Mouse (Mus musculus): ENCODE measurements around the gene Dctn1.

Dctn1 gene

DNA sequence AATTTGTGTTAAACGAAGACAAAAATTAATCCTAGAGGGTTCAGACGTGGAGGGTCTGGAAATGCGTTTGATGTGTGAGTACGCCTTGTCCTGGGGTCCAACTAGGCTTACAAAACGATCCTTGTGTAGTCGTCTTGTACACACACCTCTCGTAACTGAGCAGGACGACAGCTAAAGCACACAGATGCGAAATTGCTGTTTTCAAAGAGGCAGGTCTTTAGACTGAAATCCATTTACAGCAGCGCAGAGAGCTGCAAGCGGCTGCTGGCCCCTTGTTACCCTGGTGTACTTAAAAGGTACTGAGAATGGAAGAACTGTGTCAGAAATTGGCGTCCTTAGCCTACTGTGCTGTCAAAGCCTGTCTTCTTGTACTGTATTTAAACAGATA, 517 bp downstream of the Dctn1 start:
- no peak for DNase-seq (ENCODE audit: low read depth, low spot score)

DNA sequence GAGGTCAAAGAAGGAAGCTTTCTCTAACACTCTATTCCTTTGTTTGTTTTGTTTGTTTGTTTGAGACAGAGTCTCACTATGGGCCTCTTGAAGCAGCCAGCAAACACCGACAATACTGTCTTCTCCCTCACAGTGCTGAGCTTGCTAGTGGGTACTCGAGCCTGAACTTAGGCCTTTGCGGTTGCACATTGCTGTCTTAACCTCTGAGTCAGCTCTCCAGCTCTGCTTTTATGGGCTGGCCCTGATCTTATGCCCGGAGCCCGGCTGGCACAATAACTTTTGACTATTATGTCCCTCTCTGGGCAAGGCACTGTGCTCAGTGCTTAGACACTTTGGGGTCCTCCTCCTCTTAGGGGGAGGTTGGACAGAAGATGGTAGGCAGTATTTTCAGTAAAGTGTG, 4.2 kb downstream of the Dctn1 start:
- DNase-seq (ENCODE audit: low read depth, low spot score): no peak

DNA sequence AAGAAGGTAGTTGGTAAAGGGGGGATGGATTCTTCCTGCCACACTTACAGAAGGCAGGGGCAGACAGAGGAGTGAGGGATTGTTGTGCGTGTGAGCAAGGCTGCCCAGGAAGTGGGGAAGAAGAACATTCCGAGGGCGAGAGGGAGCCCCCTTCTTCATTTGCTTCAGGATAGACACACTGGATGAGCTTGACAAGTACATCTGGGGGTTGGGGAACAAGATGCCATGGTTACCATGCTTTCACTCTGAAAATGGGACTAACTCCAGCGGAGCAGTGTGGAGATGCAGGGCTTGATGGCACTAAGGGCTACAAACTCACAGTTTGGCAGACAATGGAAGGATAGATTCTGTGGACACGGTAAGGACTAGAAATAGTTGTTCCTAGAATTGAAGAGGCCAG, 5.3 kb downstream of the Dctn1 start:
- no peak for DNase-seq (ENCODE audit: low read depth, low spot score)

DNA sequence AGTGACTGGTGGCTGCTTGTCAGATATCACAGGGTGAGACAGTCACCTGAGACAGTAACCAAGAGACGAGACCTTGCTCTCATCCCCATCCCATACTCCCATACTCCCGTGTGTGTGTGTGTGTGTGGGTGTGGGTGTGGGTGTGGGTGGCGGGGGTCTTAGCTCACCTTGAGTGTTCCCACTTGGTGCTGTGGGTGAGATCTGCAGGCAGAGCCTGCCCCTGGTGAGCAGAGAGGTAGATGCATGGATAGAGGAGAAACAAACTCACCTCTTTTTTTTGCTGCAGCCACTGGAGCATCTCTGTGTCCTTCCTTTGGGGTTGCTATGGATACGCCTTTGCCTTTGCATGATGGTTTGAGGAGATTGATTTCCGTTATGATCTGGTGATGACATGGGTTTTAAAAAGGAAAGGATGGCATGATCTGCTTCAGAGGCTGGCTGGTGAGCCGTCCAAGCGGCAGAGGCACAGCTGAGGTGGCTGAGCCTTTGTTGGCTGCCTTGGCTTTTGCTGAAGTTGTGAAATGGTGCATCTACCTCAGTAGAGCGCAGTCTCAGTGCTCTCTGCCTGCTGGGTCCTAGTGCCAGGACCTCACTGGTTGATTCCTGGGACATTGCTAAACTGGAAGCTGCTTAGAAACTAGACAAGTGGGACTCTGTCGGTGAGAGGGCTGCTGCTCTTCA, 6.7 kb downstream of the Dctn1 start:
- peak; percentile 84 for DNase-seq (ENCODE audit: low read depth, low spot score)

DNA sequence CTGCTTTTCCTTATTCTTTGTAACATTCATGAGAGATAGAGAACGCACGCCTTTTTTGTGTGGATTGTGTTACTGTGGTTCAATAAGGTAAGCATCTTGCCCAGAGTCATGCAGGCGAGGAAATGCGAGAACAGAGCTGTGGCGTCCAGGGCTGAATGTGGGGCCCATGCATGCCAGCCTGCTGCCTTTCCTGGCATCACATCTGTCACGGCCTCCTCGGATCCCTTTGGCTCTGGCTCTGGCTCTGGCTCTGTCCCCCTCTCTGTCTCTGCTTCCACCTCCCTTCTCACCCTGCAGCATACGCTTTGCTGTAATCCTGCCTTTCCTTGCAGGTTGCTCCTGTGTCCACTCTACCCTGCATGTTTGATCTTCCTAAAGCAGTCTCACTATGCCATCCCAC, 10.3 kb downstream of the Dctn1 start:
- no peak for DNase-seq (ENCODE audit: low read depth, low spot score)

DNA sequence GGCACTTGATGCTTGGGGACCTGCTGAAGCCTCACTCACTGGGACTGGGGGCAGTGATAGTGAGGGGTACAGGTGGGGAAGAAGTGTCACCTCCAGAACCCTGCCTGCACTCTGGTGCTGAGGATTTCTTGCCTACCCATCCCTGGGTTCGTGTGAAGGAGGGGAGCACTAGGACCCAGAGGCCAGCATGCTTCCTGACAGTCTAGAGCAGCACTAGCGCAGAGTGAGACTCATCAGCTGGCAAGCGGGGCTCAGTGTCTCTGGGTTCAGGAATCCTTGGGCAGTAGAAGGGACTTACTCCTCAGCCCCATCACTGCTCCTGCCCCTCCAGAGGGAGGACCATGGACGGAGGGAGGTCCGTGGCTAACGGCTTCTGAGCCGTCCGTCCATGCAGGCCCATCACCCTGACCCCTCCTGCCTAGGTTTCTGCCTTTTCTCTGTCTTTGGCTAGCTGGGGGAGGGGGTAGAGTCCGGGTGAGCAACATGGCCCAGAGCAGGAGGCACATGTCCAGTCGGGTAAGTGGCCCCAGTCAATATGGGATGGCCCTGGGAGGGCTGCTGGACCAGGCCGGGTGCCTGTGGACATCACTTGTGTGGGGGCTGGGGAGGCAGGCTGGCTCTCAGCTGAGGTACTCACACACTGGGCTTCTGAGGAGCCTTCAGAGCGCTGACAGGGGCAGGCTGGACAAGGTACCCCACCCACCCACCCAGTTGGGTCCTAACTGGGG, 13.8 kb downstream of the Dctn1 start:
- DNase-seq (ENCODE audit: low read depth, low spot score): peak; percentile 89

DNA sequence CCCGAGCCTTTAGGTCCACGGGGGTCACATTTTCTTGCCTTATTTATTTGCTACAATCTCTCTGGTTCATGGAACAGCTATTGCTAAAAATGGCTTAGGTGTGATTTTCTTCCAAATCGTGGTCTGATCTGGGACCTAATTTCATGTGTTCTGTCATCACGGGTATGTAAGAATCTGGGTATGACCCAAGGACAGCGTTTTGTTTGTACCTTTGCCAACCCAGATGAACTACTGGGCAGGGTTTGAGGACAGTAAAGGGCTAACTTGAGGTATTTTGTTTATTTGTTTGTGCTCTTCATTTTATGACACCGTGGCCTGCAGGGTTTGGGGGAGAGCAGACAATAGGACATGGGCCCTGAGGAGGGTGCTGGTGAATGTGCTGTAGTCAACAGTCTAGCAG, 14.9 kb downstream of the Dctn1 start:
- DNase-seq (ENCODE audit: low read depth, low spot score): no peak

DNA sequence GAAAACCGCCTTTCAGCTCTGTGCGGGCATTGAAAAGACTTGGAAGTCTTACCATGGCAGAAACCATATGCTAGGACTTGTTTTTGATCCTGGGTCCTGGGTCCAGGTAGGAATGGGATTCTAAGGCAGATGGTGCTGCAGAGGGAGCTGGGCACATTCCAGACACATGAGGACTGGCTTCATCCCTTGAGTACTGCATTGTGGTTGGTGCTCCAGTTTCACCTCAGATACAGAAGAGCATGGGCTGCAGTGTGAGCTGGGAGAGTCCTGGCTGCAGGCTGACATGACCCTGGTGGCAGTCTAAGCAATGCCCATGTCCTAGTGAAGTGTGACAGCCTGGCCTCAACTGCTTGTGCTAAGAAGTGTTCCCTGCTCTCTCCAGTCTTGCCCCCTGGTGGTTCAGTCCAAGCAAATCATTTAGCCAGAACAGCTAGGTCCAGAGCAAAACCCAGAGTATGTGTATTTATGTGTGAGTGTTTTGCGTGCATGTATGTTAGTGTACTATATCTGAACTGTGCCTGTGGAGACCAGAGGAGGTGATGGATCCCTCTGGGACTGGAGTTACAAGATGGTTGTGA, 19.2 kb downstream of the Dctn1 start:
- DNase-seq (ENCODE audit: low read depth, low spot score): no peak

DNA sequence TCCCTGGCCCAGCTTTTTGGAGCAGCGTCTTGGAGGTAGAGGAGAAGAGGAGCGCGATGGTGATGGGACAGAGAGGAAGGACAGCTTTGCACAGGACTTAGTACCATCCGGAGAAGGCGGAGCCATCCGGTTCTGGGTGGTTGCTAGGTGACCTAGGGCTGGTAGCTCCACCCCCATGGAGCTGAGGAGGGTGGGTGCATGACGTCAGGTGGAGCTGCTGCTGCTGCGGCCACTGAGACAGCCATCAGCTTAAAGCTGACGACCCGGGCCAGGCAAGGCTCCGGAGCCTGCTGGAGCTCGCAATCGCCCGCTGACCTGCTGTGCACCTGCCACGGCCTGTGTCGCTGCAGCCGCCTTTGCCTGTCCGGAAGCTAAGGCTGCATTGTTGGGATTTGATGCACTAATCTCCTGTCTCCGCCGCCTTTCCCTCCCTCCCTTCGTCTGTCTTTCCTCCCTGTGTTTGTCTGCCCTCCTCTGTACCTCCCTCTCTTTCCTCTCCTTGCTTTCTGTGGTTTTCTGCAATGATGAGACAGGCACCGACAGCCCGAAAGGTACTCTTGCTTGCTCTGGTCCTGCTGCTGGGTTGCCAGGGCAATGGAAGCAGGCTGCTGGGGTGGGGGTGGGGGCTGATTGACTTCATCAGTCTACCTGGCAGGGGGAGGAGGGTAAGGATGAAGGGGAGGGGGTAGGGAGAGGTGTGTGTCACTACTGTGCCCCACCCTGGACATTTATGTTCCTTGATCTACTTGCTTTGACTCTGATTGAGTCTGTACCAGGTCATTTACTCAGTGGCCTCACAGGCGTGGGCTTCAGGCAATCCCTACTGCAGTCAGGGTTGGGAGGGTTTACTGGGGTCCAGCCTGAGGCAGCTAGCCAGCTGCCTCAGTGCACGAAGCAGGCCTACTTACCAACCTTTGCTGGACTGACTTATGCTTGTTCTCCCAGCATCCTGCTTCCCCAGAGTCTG, 20.5 kb downstream of the Dctn1 start:
- DNase-seq (ENCODE audit: low read depth, low spot score): peak; percentile 93

DNA sequence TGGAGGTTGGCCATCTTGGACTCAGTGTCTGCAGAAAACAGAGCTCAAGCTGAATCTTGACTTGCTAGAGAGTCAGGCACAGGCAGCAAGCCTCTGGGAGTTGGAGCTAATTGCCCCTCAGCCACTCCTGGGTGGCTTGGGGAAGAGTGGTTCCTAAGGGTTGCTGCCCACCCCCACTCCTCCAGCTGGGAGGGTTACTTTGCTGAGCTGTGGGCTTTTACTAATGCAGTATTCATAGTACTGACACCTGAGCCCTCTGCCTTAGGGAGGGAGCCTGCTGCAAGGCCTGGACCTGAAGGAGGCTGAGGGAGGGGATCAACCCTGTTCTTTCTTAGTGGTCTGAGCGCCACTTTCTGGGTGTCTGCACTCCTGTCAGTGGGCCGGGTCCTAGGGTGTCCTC, 21.2 kb downstream of the Dctn1 start:
- no peak for DNase-seq (ENCODE audit: low read depth, low spot score)

DNA sequence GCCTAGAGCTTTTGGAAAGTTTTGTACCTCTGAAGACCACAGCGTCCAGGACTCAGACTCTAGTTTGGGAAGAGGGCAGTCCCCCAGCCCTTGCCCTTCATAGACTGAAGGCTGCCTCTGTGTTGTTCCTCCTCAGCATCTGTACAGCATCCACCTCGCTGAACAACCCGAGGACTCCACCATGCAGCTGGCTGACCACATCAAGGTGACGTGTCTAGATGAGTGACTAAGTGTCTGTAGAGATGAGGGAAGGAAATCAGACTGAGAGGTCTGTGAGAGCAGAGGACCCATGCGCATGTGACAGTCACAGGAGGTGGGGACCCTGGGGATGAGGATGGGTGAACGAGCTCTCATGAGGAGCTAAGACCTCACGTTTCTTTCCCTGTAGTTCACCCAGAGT, 27.9 kb downstream of the Dctn1 start:
- no peak for DNase-seq (ENCODE audit: low read depth, low spot score)

DNA sequence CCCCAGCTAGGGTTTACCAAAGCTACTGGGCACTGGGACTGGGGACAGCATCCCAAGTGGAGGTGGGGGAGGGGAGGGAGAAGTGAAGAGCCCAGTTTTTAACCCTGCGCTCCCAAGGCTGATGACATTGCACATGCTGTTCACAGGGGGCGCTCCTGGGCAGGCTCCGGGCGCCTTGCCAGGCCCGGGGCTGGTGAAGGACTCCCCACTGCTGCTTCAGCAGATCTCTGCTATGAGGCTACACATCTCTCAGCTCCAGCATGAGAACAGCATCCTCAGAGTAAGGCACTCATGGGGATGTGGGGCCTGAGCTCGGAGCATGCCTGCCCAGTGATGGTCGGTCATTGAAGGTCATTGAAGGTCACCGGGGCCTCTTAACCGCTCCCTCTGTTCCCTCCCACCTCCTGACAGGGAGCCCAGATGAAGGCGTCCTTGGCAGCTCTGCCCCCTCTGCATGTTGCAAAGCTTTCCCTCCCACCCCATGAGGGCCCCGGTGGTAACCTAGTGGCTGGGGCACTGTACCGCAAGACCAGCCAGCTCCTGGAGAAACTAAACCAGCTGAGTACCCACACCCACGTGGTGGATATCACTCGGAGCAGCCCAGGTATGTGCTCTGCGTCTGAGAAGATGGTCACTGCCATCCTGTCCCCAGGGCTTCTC, 31.8 kb downstream of the Dctn1 start:
- DNase-seq (ENCODE audit: low read depth, low spot score): no peak

DNA sequence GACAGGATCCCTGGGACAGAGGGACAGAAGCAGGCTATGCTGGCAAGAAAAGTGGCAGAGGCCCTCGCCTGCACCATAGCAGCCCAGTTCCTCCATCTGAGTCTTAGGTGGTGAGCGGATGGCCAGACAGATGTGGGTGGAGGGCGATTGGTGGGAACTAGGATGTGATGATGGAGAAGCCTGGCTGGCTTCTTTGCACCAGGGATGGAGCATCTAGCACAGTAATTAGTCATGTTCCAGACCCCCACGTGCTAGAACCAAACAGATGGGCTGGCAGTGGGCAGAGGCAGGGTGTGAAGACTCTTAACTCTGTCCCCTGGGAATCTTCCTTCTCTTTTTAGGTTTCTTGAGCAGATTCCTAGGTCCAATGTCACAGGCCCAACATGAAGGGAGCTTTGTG, 37.6 kb downstream of the Dctn1 start:
- no peak for DNase-seq (ENCODE audit: low read depth, low spot score)

DNA sequence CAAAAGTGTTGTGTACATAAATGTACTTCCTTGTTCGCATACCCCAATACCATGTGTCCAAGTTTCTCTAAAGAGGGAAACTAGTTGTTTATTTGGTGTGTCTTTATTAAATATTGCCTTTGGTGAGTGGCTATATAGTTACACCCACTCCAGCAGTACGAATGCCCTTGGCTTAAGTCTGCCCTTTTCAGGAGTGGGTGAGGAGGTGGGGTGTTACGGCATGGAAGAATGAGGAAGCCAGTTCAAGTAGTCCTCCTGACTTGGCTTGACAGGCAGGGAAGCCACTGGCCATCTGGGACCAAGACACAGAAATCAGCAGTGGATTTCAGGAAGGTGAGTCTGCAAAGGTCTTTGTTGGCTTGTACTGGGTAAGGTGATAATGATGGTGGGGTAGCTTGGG, 40.1 kb downstream of the Dctn1 start:
- no peak for DNase-seq (ENCODE audit: low read depth, low spot score)

DNA sequence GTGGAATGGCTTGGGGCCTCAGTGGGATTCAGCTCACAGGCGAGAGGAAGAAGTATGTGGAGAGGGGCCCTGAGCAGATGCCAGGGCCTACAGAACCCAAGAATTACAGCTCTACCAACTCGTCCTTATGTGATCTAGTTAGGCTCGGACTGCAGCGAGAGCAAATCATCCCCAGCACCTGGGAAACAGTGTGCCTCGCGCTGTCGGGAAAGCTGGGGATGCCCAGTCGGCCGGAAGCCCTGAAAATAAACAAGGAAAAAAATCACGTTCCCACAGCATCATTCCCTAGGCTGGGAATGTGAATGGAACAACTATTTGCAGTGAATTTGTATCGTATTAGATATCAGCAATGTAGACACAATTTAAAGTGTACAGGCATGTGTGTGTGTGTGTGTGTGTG, 40.6 kb downstream of the Dctn1 start:
- no peak for DNase-seq (ENCODE audit: low read depth, low spot score)

DNA sequence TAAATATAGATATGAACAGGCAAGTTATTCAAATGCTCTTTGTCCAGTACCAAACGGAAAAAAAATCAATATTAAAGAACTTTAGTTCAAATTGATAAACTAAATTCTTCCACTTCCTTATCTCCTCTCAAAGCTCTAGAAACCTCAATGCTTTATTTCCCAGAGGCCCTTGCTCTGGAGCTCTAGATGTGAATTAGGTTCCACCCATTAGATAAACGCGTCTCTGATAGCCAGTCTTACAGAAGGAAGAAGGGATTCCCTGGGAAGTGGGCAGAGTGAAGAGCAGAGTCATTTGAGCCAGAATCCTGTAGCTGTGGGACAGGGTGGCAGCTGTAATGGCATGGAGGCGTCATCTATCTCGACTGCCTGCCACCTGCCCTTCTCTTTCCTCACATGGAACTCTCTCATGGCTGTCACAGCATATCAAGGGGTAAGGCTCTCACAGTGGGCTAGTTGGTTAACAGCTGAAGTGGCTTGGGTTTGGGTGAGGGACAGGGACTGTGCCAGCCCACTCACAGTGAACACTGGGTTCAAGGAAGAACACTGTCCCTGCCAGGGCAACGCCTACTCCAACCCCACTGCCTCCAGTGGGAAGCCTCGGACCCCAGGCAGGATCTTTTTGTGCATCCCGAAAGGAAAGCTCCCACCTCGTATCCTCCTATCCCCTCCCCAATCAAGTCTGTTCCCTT, 41.8 kb downstream of the Dctn1 start:
- no peak for DNase-seq (ENCODE audit: low read depth, low spot score)

DNA sequence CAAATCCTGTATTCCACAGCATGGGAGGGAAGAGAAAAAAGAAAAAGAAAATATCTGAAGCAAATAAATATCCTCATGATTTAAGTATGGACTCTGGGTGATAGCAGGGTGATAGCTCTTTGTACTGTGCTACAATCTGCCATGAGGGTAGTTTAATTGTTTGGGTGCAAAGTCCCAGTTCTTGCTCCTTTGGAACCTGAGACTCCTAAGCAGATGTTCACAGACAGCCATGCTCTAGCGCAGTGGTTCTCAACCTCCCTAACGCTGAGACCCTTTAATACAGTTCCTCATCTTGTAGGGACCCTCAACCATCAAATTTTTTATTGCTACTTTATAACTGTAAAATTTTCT, 42.3 kb downstream of the Dctn1 start:
- DNase-seq (ENCODE audit: low read depth, low spot score): no peak

DNA sequence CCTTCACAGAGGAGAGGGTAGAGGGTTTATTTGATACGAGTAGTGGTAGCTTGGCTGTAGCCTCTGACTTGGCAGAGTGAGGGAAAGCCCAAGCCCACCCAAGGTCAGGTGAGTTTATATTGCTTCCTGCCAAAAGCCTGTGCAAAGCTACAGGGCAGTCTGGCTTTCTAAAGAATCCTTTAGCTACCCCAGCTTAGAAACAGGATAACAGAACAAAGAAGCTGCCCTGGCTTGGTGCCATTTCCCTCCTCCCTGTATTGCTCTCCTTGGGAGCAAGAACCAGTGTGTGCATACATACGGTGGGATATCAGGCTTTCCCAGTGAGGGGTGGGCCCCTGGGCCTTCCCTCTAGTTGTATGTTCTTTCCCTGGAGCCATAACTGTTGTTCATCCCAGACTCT, 44.8 kb downstream of the Dctn1 start:
- DNase-seq (ENCODE audit: low read depth, low spot score): no peak

DNA sequence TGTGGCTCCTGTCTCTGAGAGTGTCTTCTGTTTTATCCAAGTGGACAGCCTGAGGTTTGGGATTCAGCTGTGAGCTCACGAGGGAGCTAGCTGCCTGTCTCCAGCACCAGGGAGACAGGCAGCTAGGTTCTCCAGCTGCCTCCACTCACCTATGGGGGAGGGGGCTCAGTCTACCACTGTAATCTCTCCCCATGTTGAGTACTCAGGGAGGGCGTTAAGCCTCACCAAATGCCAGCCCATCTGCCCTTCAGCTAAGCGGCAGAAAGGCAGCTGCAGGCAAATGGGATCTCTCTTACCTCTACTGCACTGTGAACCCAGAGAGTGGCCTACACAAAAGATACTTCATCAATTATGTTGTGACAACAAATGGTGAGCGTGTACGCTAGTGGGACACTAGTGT, 45.8 kb downstream of the Dctn1 start:
- DNase-seq (ENCODE audit: low read depth, low spot score): no peak

DNA sequence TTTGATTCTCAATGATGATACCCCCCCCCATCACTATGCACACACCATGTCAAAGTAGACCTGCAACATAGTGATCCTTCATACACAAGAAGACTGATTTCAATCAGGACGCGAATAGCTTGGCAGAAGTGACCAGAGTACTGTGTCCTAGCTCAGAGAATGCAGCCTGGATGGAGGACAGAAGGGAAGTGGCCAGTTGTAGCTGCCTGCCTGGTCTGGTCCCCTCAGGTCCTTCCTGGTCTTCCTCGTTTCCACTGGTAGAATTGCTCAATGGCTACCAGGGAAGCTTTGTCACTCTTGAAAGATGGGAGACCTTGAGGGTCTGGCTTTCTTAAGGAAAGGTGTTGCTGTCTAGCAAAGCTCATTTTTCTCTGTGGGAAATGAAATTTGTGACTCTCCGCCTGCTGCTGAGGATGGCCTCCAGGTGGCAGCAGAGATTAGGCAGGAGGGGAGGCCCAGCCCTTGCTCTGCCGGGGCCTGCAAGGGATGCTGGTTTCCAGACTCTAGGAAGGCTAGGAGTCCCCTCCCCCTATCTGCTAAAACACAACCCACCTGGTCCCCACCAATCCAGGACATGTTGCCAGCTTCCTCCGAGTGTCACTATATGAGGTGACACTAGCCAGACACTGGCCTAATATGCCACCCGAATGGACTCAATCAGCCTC, 49.4 kb downstream of the Dctn1 start:
- DNase-seq (ENCODE audit: low read depth, low spot score): peak; percentile 35

DNA sequence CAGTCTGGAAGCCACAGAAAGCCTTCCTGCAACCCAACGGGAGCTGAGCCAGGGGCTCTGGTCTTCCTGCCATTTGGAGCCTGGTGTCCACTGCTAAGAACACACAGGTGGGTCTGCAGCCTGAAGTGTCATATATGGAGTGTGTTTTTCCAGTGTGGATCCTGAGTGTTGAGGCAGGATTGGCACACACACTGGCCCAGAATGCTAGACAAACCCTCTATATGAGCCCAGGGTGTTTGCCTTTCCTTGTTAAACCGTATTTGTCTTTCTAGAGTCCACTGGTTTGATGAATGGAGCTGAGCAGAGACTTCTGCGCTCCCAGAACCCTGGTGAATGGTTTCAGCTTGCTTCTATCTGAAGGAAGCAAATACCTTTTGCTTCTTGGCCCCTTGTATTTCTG, 54.1 kb downstream of the Dctn1 start, which contains the start of gene Slc4a5:
Slc4a5 (plus strand) TSS at position 15 of the 400 bp plus-strand sequence.
- DNase-seq (ENCODE audit: low read depth, low spot score): no peak

Data from telencephalon, adult 2 months (tissue).